Mouse (Mus musculus) liver, embryonic 14.5 days (tissue): ENCODE measurements around the gene Arid1b. TPM values are rescaled to one million over a fixed set of nuclear protein-coding genes. Genes with fewer than 3 reads are reported as not detected.
A peak's percentile ranks its signal among the peaks of the same experiment; 100 is the strongest.

Experiments
- ATAC-seq: fragments of 200-750 bp; cut with Nextera tagmentation; 2 replicates; pipeline ENCODE4 v1.8.0; 2017; ENCODE audit warnings: moderate number of reproducible peaks, mild to moderate bottlenecking, moderate library complexity; ENCODE audit not compliant: insufficient read depth
- DNase-seq, 3 experiments: peaks; one replicate each; pipeline ENCODE4 v3.0.0-alpha.2; 2012 to 2013; ENCODE audit warnings: low read depth in 3 of 3, low spot score in 3 of 3
- H3K27ac ChIP-seq: fragments of 300-500 bp; sonication (generic); 2 replicates; pipeline ENCODE4 v1.5.1; 2014; ENCODE audit warnings: moderate library complexity, mild to moderate bottlenecking, control low read depth, inconsistent platforms
- H3K27me3 ChIP-seq: fragments of 300-500 bp; sonication (generic); 2 replicates; pipeline ENCODE4 v1.6.1; 2014; ENCODE audit warnings: mild to moderate bottlenecking, low read length, moderate library complexity; ENCODE audit not compliant: control insufficient read depth, insufficient read depth
- H3K36me3 ChIP-seq: fragments of 300-500 bp; sonication (generic); replicated peaks from 2 replicates; pipeline ENCODE4 v1.6.1; 2014; ENCODE audit warnings: low read depth; ENCODE audit not compliant: control insufficient read depth, insufficient read depth
- H3K4me1 ChIP-seq, 2 experiments: fragments of 200-500 bp in 1 of 2; fragments of 300-500 bp in 1 of 2; sonication (generic) in 1 of 2; replicated peaks; 2 replicates each; pipeline ENCODE4 v1.6.1; 2012 to 2014; ENCODE audit warnings: antibody characterized with exemption in 1 of 2, inconsistent platforms in 1 of 2, low read length in 1 of 2; ENCODE audit not compliant: control insufficient read depth in 2 of 2, insufficient read depth in 2 of 2
- H3K4me2 ChIP-seq: fragments of 300-500 bp; sonication (generic); 2 replicates; pipeline ENCODE4 v1.6.1; 2014; ENCODE audit warnings: low read depth, mild to moderate bottlenecking, control low read depth, moderate library complexity
- H3K4me3 ChIP-seq, 2 experiments: fragments of 200-500 bp in 1 of 2; fragments of 300-500 bp in 1 of 2; sonication (generic) in 1 of 2; 2 replicates each; pipeline ENCODE4 v1.5.1; 2012 to 2014; ENCODE audit warnings: low read depth in 2 of 2, low read length in 2 of 2, mild to moderate bottlenecking in 2 of 2, control low read depth in 1 of 2, inconsistent platforms in 1 of 2, moderate library complexity in 1 of 2; ENCODE audit not compliant: insufficient read depth in 1 of 2
- H3K9ac ChIP-seq: fragments of 300-500 bp; sonication (generic); replicated peaks from 2 replicates; pipeline ENCODE4 v1.6.1; 2014; ENCODE audit warnings: mild to moderate bottlenecking, control low read depth, moderate library complexity
- H3K9me3 ChIP-seq: fragments of 300-500 bp; sonication (generic); 2 replicates; pipeline ENCODE4 v1.6.1; 2016; ENCODE audit warnings: low read length, mixed read lengths; ENCODE audit not compliant: control insufficient read depth
- CTCF ChIP-seq: IDR thresholded peaks from 2 replicates; pipeline ENCODE4 v1.5.1; 2016; ENCODE audit warnings: antibody characterized with exemption, low read depth, control low read depth
- EP300 ChIP-seq: IDR thresholded peaks from 2 replicates; pipeline ENCODE4 v1.6.1; 2016; ENCODE audit warnings: antibody characterized with exemption, low read depth
- WGBS: fragments of 180-500 bp; shearing (Covaris S2); extraction: QIAGEN DNeasy Blood & Tissue Kit; methylation state at CpG from one replicate; pipeline ENCODE4 v1.1.7; 2014; ENCODE audit not compliant: insufficient replicate concordance; 5-methylcytosine and 5-hydroxymethylcytosine counted together
- polyA plus RNA-seq, 2 experiments: library from polyadenylated mRNA; depleted of rRNA in 1 of 2; stranded (reverse) in 1 of 2; unstranded in 1 of 2; fragments of >200 nt; fragmentation: Nextera tagmentation in 1 of 2; extraction: Ambion mirVana in 1 of 2; gene quantifications; 2 replicates each; pipeline versions ENCODE4 v1.2.1 to v1.2.3; 2012 to 2014

Arid1b gene
- polyA plus RNA-seq (2012; rRNA removed): 2.3 and 2.6 TPM in 2 replicates
- 2.9 and 3.1 TPM in 2 replicates for polyA plus RNA-seq (2014; fragmentation: Nextera tagmentation; extraction: Ambion mirVana)

- Histone ChIP-seq H3K27ac (peak within 1 kb of the TSS; percentile 76), H3K27me3 (no peaks in the 10 kb centered on the region), H3K4me1 (peaks cover 6 to 10% of the 10 kb centered on the region in 2 experiments; a peak in 3 of 4 replicates), H3K36me3 (no peaks in the 10 kb centered on the region), H3K4me2 (peak within 1 kb of the TSS; percentile 94), H3K4me3 (peak within 1 kb of the TSS; percentile 59 to 97), H3K9ac (peak within 1 kb of the TSS; percentile 99), H3K9me3 (no peaks in the 10 kb centered on the region)
- DNase-seq (peak; percentile 57 to 64 (median 61)), ATAC-seq (peak; percentile 56)
- TF ChIP-seq EP300 (no peak), CTCF (no peak)
- WGBS: under 1% methylated on average over 55 of the region's 58 CpGs
Measured at GRCm38 (mm10) chr17:4993840-4994503, at the start of gene Arid1b. TSS of gene Arid1b (plus strand) at chr17:4994332.

- H3K27ac ChIP-seq: no peak overlapping the region
- no peak overlapping the region for H3K4me2 ChIP-seq
- H3K4me3 ChIP-seq: no peak overlapping the region
- no peaks in the 10 kb centered on the region for H3K36me3 ChIP-seq
- DNase-seq: no peak
- H3K9me3 ChIP-seq: no peaks in the 10 kb centered on the region
- H3K4me1 ChIP-seq: 0 out of 4 replicates have a peak, but pooled peaks cover 0 to 2% of the 10 kb centered on the region in 2 experiments
- no peak for ATAC-seq
- H3K9ac ChIP-seq: no peak overlapping the region
- WGBS: 72% methylated on average over 6 of the region's 6 CpGs
- TF ChIP-seq EP300: no peak
- no peak for TF ChIP-seq CTCF
- no peaks in the 10 kb centered on the region for H3K27me3 ChIP-seq
Measured at GRCm38 (mm10) chr17:4945311-4945751, 48.8 kb upstream of the Arid1b start.

GRCm38 (mm10) chr17:4945871-4946331 is 48.2 kb upstream of the Arid1b start:
- H3K9ac ChIP-seq: no peak overlapping the region
- TF ChIP-seq EP300: no peak
- no peak for TF ChIP-seq CTCF
- no peaks in the 10 kb centered on the region for H3K9me3 ChIP-seq
- H3K27me3 ChIP-seq: no peaks in the 10 kb centered on the region
- H3K4me1 ChIP-seq: 0 out of 4 replicates have a peak, but pooled peaks cover 0 to 2% of the 10 kb centered on the region in 2 experiments
- H3K4me2 ChIP-seq: no peak overlapping the region
- H3K36me3 ChIP-seq: no peaks in the 10 kb centered on the region
- H3K4me3 ChIP-seq: no peak overlapping the region
- DNase-seq: no peak
- no peak for ATAC-seq
- H3K27ac ChIP-seq: no peak overlapping the region
- 17% methylated on average over 11 of the region's 11 CpGs for WGBS

GRCm38 (mm10) chr17:4946421-4946974 is 47.6 kb upstream of the Arid1b start:
- Histone ChIP-seq H3K4me3 (no peak overlapping the region), H3K4me1 (0 out of 4 replicates have a peak, but pooled peaks cover 0 to 2% of the 10 kb centered on the region in 2 experiments), H3K36me3 (no peaks in the 10 kb centered on the region), H3K9me3 (no peaks in the 10 kb centered on the region), H3K9ac (no peak overlapping the region), H3K4me2 (no peak overlapping the region), H3K27ac (no peak overlapping the region), H3K27me3 (no peaks in the 10 kb centered on the region)
- no peak for TF ChIP-seq CTCF
- no peak for TF ChIP-seq EP300
- DNase-seq: no peak
- WGBS: 23% methylated on average over 12 of the region's 12 CpGs
- no peak for ATAC-seq

- Histone ChIP-seq H3K27ac (no peak overlapping the region), H3K4me1 (0 out of 4 replicates have a peak, but pooled peaks cover 0 to 2% of the 10 kb centered on the region in 2 experiments), H3K9me3 (no peaks in the 10 kb centered on the region), H3K9ac (no peak overlapping the region), H3K4me3 (no peak overlapping the region), H3K36me3 (no peaks in the 10 kb centered on the region), H3K27me3 (no peaks in the 10 kb centered on the region), H3K4me2 (no peak overlapping the region)
- ATAC-seq (no peak), DNase-seq (no peak)
- 31% methylated on average over 3 of the region's 3 CpGs for WGBS
- TF ChIP-seq CTCF (no peak), EP300 (no peak)
Measured at GRCm38 (mm10) chr17:4947013-4947412, 47.1 kb upstream of the Arid1b start.
